Mouse (Mus musculus) heart, adult 2 months (tissue): Measurements from ENCODE around the gene Dbndd2. TPM values are rescaled to one million over a fixed set of nuclear protein-coding genes. Genes with fewer than 3 reads are reported as not detected.

Source experiments
- DNase-seq, 2 experiments: peaks; one replicate each; pipeline ENCODE4 v3.0.0; 2021
- H3K27ac ChIP-seq: fragments of 200-600 bp; 2 replicates; pipeline ENCODE4 v1.8.1; 2022
- H3K27me3 ChIP-seq: fragments of 200-500 bp; 2 replicates; pipeline ENCODE4 v1.6.1; 2012; ENCODE audit warnings: mild to moderate bottlenecking, low read length, inconsistent platforms, mixed read lengths; ENCODE audit not compliant: control insufficient read depth, insufficient read depth
- H3K36me3 ChIP-seq: fragments of 200-500 bp; 2 replicates; pipeline ENCODE4 v1.6.1; 2012; ENCODE audit warnings: low read length, inconsistent platforms; ENCODE audit not compliant: control insufficient read depth, insufficient read depth
- H3K4me1 ChIP-seq: fragments of 200-500 bp; 2 replicates; pipeline ENCODE4 v1.6.1; 2011; ENCODE audit warnings: low read length; ENCODE audit not compliant: control insufficient read depth, insufficient read depth
- H3K4me3 ChIP-seq: fragments of 200-600 bp; 2 replicates; pipeline ENCODE4 v1.8.1; 2022
- H3K79me2 ChIP-seq: fragments of 200-500 bp; replicated peaks from 2 replicates; pipeline ENCODE4 v1.6.1; 2012; ENCODE audit warnings: mild to moderate bottlenecking, inconsistent platforms, low read length, moderate library complexity, mixed read lengths; ENCODE audit not compliant: control insufficient read depth, insufficient read depth
- H3K9ac ChIP-seq: fragments of 200-500 bp; 2 replicates; pipeline ENCODE4 v1.6.1; 2012; ENCODE audit warnings: low read depth, mild to moderate bottlenecking, control low read depth, inconsistent platforms, low read length, mixed read lengths
- CTCF ChIP-seq: fragments of 200-600 bp; IDR thresholded peaks from 2 replicates; pipeline ENCODE4 v1.8.1; 2022; ENCODE audit warnings: antibody characterized with exemption, mild to moderate bottlenecking, moderate library complexity
- EP300 ChIP-seq: fragments of 200-500 bp; IDR thresholded peaks from 2 replicates; pipeline ENCODE4 v1.6.1; 2011; ENCODE audit warnings: low read depth, low read length, control low read depth; ENCODE audit not compliant: insufficient read depth
- POLR2A ChIP-seq: fragments of 200-500 bp; IDR thresholded peaks from 2 replicates; pipeline ENCODE4 v1.6.1; 2011; ENCODE audit warnings: mild to moderate bottlenecking, low read depth, low read length, control low read depth; ENCODE audit not compliant: insufficient read depth
- WGBS: fragments of 180-500 bp; shearing (Covaris S2); methylation state at CpG from one replicate; pipeline ENCODE4 v1.1.7; 2018; 5-methylcytosine and 5-hydroxymethylcytosine counted together
- intact Hi-C: fragments of 180-260 bp; cut with DNase I; formaldehyde crosslinking; loops from one replicate; pipeline ENCODE4 v1.15.1; 2025
- polyA plus RNA-seq: library from polyadenylated mRNA; depleted of rRNA; stranded (reverse); fragments of >200 nt; gene quantifications from 2 replicates; pipeline ENCODE4 v1.2.3, GENCODE M21; 2012
- total RNA-seq, 2 experiments: library from RNA; stranded (reverse); gene quantifications; 2 replicates each; pipeline ENCODE4 v1.2.3; 2021

Dbndd2 gene
- total and polyA plus RNA-seq, 3 experiments: 8.0 to 17.9 (median 10.3) TPM

DNA sequence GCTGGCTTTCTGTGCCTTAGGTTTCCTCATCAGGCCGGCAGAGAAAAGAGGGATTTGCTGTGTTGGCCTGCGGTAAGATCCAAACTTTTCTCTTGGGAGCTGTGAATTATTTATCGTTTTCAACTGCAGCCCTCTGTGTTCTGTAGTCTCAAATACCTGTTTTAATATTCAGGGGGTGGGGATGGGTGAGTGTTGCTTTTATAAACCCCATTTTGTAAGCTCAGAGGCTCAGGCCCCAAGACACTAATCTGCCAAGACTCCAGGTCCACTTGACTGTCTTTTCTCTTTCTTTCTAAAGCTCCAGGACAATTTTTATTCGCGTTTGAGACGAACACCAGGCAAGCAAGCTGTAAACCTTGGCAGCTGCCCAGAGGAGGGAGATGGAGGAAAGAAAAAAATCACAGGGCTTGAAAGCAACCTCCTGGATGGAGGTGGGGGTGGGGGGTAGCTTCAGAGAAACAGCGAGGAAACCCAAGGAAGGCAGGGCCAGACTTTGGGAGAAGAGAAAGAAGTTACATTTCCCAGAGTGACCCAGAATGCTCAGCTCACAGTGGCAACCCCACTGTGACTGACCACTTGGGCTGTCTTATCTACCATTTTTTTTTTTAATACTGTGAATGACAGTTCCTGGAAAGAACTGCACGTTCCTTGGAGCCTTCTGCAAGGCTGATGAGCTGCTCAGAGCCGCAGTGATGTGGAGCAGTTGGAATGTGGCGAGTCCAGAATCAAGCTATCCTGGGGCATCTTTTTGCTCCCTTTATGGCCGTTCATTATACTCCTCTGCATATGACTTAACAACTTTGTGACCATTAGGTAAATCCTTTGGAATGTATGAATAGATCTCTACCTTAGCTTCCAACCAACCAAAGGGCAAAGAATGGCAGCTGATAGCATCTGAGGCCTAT, 32.6 kb downstream of the Dbndd2 start:
- Histone ChIP-seq H3K9ac (no peak overlapping the region), H3K27ac (no peak overlapping the region), H3K4me1 (peaks cover 2% of the 10 kb centered on the region; the same call in 1 of the 2 replicates), H3K36me3 (no peaks in the 10 kb centered on the region), H3K27me3 (no peaks in the 10 kb centered on the region), H3K79me2 (no peaks in the 10 kb centered on the region), H3K4me3 (no peak overlapping the region)
- intact Hi-C loops: loop anchor here (1.0 kb wide), 2 partner anchors 48 to 58 kb away; partner anchors contain the start of gene Gm20458
- 48% methylated on average over 11 of the region's 11 CpGs for WGBS
- TF ChIP-seq POLR2A (no peak), CTCF (no peak), EP300 (no peak)
- DNase-seq: no peak

DNA sequence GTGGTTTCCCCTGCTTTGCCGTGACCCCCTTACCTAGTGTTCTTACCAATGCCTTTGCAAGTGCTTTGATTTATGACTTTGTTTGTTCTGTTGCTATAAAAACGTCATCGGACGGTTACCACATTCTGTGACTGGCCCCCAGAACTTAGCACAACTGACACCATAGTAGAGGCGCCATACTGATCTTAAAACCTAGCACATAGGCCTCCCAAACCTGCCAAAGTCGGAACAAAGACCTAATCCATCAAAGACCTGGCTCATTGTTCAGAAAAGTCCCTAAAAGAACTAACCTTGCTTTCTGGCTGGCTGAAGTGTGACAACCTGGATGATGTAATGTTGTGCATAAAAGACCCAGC, 33.2 kb downstream of the Dbndd2 start:
- no peaks in the 10 kb centered on the region for H3K79me2 ChIP-seq
- no peaks in the 10 kb centered on the region for H3K27me3 ChIP-seq
- no peaks in the 10 kb centered on the region; the same call in 1 of the 2 replicates for H3K4me1 ChIP-seq
- intact Hi-C loops: no loop called here
- WGBS: 84% methylated on average over 6 of the region's 6 CpGs
- no peak overlapping the region for H3K9ac ChIP-seq
- TF ChIP-seq CTCF (no peak), POLR2A (no peak), EP300 (no peak)
- no peak overlapping the region for H3K4me3 ChIP-seq
- DNase-seq: no peak
- H3K36me3 ChIP-seq: no peaks in the 10 kb centered on the region
- no peak overlapping the region for H3K27ac ChIP-seq

DNA sequence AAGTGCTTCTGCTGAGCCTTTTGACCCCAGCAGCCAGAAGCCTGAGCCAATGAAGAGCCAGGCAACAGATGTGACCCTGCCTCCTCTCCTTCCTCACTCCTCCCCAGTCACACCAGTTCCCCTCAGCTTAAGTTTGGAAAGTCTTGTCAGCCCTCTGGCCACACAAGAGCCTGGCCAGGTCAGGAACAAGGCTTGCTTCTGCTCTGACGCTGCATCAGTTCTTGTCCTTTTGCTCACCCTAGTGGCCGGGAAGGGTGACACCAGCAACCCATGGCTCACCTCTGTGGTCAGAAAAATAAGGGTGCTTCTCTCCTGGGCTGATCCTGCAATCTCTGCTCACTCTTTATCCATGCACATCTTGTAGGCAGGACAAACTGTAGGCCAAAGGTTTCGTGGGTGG, 34.9 kb downstream of the Dbndd2 start:
- Histone ChIP-seq H3K4me1 (no peaks in the 10 kb centered on the region; the same call in 1 of the 2 replicates), H3K36me3 (no peaks in the 10 kb centered on the region), H3K27ac (no peak overlapping the region), H3K27me3 (no peaks in the 10 kb centered on the region), H3K79me2 (no peaks in the 10 kb centered on the region), H3K9ac (no peak overlapping the region), H3K4me3 (no peak overlapping the region)
- TF ChIP-seq POLR2A (no peak), EP300 (peak; percentile 80), CTCF (peak; percentile 83)
- intact Hi-C loops: loop anchor here (1.0 kb wide), 1 partner anchor 103 kb away; no protein-coding TSS in a partner anchor
- peak; percentile 52 to 56 for DNase-seq
- 6% methylated on average over 3 of the region's 3 CpGs for WGBS

DNA sequence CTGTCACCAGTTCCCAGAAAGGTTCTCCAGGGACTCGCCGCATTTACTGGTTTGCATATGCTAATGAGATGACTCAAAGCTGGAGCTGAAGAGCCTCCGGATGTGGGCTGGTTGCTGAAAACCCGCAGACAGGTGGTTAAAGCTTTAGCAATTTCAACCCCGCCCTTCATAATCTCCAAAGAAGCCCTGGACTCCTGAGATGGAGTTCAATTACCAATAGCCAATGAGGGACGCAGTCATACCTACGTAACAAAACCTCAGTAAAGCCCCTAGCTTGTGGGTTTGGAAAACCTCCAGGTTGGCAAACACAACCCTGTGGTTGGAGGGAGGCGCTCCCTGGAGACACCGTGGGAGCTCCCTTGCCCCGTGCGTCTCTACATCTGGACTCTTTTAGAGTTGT, 35.9 kb downstream of the Dbndd2 start:
- DNase-seq: peak in 1 of 2 experiments; percentile 30
- no peak overlapping the region for H3K9ac ChIP-seq
- no peak for TF ChIP-seq POLR2A
- no peak for TF ChIP-seq CTCF
- TF ChIP-seq EP300: no peak
- H3K27me3 ChIP-seq: no peaks in the 10 kb centered on the region
- no peak overlapping the region for H3K27ac ChIP-seq
- intact Hi-C loops: no loop called here
- H3K4me1 ChIP-seq: no peaks in the 10 kb centered on the region; the same call in 1 of the 2 replicates
- H3K79me2 ChIP-seq: no peaks in the 10 kb centered on the region
- no peaks in the 10 kb centered on the region for H3K36me3 ChIP-seq
- H3K4me3 ChIP-seq: no peak overlapping the region
- WGBS: 10% methylated on average over 11 of the region's 11 CpGs

DNA sequence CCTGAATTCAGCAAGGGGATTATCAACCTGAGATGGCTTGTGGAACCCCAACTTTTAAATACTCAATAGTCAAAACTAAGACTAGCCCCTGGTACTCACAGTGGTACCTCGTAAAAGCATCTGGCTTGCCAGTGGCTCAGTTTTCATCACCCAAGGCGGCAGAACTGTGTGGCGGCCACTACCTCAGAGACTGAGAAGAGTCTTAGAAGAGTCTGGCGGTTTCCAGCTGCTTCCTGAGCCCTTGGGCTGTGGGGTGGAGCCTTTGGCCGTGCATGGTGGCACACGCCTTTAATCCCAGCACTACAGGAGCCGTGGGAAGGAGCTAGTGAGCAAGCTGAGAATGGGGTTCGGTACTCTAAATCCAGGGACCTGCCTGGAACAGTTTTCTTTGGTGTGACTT, 36.4 kb downstream of the Dbndd2 start:
- no peaks in the 10 kb centered on the region for H3K36me3 ChIP-seq
- H3K27ac ChIP-seq: no peak overlapping the region
- no peak for DNase-seq
- intact Hi-C loops: no loop called here
- no peak overlapping the region for H3K4me3 ChIP-seq
- 21% methylated on average over 8 of the region's 8 CpGs for WGBS
- H3K79me2 ChIP-seq: no peaks in the 10 kb centered on the region
- no peaks in the 10 kb centered on the region; the same call in 1 of the 2 replicates for H3K4me1 ChIP-seq
- TF ChIP-seq POLR2A: no peak
- no peak for TF ChIP-seq EP300
- no peaks in the 10 kb centered on the region for H3K27me3 ChIP-seq
- H3K9ac ChIP-seq: no peak overlapping the region

DNA sequence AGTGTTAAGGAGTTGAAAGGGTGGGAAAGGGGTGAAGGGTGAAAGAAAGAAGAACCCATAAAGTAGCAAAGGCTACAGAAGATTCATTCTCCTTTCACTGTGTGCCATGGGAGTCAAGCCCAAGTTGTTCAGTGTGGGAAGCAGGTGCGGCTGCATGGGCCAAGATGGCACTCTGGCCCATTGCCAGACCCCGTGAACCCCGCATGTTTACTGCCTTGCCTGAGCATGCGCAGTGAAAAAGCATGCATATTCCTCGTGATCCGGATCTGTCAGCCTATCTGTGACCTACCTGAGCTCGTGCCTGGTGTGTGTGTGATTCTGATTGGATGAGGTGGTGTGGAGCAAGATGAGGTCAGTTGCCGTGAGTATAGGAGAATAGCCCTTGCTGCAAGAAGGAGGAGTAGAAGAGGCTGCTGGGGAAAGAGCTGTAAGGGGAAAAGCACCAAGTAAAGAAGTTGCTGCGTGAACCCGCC, 37.4 kb downstream of the Dbndd2 start:
- Histone ChIP-seq H3K4me3 (no peak overlapping the region), H3K9ac (no peak overlapping the region), H3K36me3 (no peaks in the 10 kb centered on the region), H3K27me3 (no peaks in the 10 kb centered on the region), H3K27ac (no peak overlapping the region), H3K79me2 (no peaks in the 10 kb centered on the region), H3K4me1 (no peaks in the 10 kb centered on the region; the same call in 1 of the 2 replicates)
- TF ChIP-seq EP300 (no peak), POLR2A (no peak), CTCF (no peak)
- intact Hi-C loops: no loop called here
- WGBS: 76% methylated on average over 10 of the region's 10 CpGs
- no peak for DNase-seq
